In the genomic region with DNA sequence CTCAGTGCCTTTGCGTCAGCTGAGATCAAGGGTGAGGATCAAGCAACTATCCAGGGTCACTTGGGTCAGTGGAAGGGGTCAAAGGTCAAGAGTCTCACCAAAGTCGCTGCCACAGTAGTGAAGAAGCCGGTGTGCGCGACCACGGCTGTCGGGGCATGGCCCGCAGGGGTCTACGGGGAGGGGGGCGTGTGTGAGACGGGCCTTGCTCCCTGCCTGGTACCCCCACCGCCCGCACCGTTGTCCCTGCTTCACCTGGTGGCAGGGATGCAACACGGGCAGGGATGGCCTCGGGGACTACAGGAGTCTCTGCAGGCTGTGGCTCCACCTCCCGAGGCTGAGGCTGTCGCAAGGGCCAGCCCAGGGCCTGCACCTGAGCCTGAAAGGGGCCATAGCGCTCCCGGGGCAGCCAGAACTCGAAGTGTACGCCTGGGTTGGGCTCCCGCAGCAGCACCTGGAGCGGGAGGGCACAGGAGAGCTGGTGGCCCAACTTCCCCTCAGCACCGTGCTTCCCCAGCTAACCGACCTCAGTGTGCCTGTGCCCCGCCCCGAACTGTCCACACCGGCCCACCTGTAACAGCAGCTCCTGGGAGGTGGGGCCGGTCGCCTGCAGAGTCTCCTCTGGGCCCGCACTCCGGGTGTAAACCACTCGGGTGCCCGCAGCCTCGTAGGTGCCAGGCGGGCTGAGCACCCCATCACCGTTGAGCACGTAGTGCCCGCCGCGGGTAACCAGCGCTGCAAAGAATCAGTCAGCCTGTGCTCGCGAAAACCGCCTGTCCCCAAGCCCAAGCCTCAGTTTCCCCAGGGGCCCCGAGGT, we compare ENCODE assay signal across 8 mouse cellular contexts. TPM values are rescaled to one million over a fixed set of nuclear protein-coding genes. Genes with fewer than 3 reads are reported as not detected.
DNase-seq lines count a peak whose midpoint lies in the region; ATAC-seq and TF ChIP-seq lines count a peak whose summit lies in the region.

No protein-coding gene starts in this region.

- intact Hi-C loops in gastrocnemius, adult 2 months (cut with DNase I), result loop anchor here (5.0 kb wide), 1 partner anchor 36 kb away; no protein-coding TSS in a partner anchor
- intact Hi-C loops in gastrocnemius, postnatal 36 days (cut with DNase I), result no loop called here

- no peak overlapping the region for H3K27ac ChIP-seq in gastrocnemius, adult 2 months
- H3K27ac ChIP-seq in hindbrain, embryonic 16.5 days (ENCODE audit: low read depth, low read length), result no peak overlapping the region
- H3K27ac ChIP-seq in midbrain, embryonic 13.5 days, result no peak overlapping the region

- WGBS in hindbrain, embryonic 16.5 days, result 3% methylated on average over 42 of the region's 47 CpGs
- WGBS in midbrain, embryonic 13.5 days, result 2% methylated on average over 46 of the region's 47 CpGs

- no peak overlapping the region for H3K9ac ChIP-seq in hindbrain, embryonic 16.5 days (ENCODE audit: low read depth, low read length)
- H3K9ac ChIP-seq in midbrain, embryonic 13.5 days (replicated peaks), result 0 out of 2 replicates have a peak overlapping the region, but pooled peaks have one; percentile 23

- peak overlapping the region; percentile 68 for H3K4me2 ChIP-seq in hindbrain, embryonic 16.5 days (ENCODE audit: low read length)
- H3K4me2 ChIP-seq in midbrain, embryonic 13.5 days (replicated peaks), result peak overlapping the region; percentile 52

- H3K36me3 ChIP-seq in E14TG2a.4 (ENCODE audit: insufficient read depth, low read length), result peaks cover under 1% of the 10 kb centered on the region; the same call in 1 of the 2 replicates
- no peaks in the 10 kb centered on the region for H3K36me3 ChIP-seq in hindbrain, embryonic 16.5 days (ENCODE audit: control insufficient read depth, insufficient read depth, low read length)
- no peaks in the 10 kb centered on the region for H3K36me3 ChIP-seq in midbrain, embryonic 13.5 days

- no peak for TF ChIP-seq CTCF in gastrocnemius, adult 2 months (IDR thresholded peaks at IDR 0.05)
- no peak for TF ChIP-seq CTCF in E14TG2a.4 (conservative IDR thresholded peaks at IDR 0.05; ENCODE audit: low read length)

- H3K9me3 ChIP-seq in E14TG2a.4 (ENCODE audit: low read length), result no peaks in the 10 kb centered on the region
- H3K9me3 ChIP-seq in hindbrain, embryonic 16.5 days (ENCODE audit: control insufficient read depth, low read length), result no peaks in the 10 kb centered on the region
- H3K9me3 ChIP-seq in midbrain, embryonic 13.5 days, result no peaks in the 10 kb centered on the region

- H3K27me3 ChIP-seq in E14TG2a.4 (ENCODE audit: insufficient read depth, low read length), result peaks cover 41% of the 10 kb centered on the region
- H3K27me3 ChIP-seq in hindbrain, embryonic 16.5 days (replicated peaks; ENCODE audit: control insufficient read depth, insufficient read depth, low read length), result peaks cover 59% of the 10 kb centered on the region
- H3K27me3 ChIP-seq in midbrain, embryonic 13.5 days, result peaks cover 74% of the 10 kb centered on the region

- no peak for ATAC-seq in hindbrain, embryonic 16.5 days
- no peak for ATAC-seq in midbrain, embryonic 13.5 days

- H3K4me1 ChIP-seq in E14TG2a.4 (replicated peaks; ENCODE audit: low read depth, low read length), result peaks cover 86% of the 10 kb centered on the region
- H3K4me1 ChIP-seq in hindbrain, embryonic 16.5 days (ENCODE audit: control insufficient read depth, insufficient read depth, low read depth, low read length), result peaks cover 20% of the 10 kb centered on the region
- peaks cover 40% of the 10 kb centered on the region for H3K4me1 ChIP-seq in midbrain, embryonic 13.5 days (replicated peaks)

- H3K4me3 ChIP-seq in gastrocnemius, adult 2 months, result no peak overlapping the region
- peak overlapping the region; percentile 76 for H3K4me3 ChIP-seq in E14TG2a.4 (replicated peaks; ENCODE audit: low read length)
- peak overlapping the region; percentile 41 for H3K4me3 ChIP-seq in hindbrain, embryonic 16.5 days (ENCODE audit: low read length)
- peak overlapping the region; percentile 29 for H3K4me3 ChIP-seq in midbrain, embryonic 13.5 days (replicated peaks)

- DNase-seq in gastrocnemius, adult 2 months, result peak; percentile 31
- DNase-seq in gastrocnemius, postnatal 10 days, result no peak
- DNase-seq in cerebellum, adult 9-11 months, result no peak
- DNase-seq in gastrocnemius, postnatal 36 days, result no peak
- no peak for DNase-seq in cerebellum, adult 8-10 months

RNA-seq across cellular contexts. Expression of a gene that starts 6.5 kb away (rescaled TPM):
- total RNA-seq in gastrocnemius, adult 2 months (2021), result 10 to 100 TPM; 26.2 to 43.3 TPM
- total RNA-seq in gastrocnemius, postnatal 10 days (2021), result 10 to 100 TPM; 15.2 to 20.4 TPM
- polyA plus RNA-seq in hindbrain, embryonic 16.5 days (2015; fragmentation: Nextera tagmentation; extraction: Ambion mirVana), result 1.1 and 1.8 TPM in 2 replicates
- 0.39 and 0.61 TPM in 2 replicates for polyA plus RNA-seq in midbrain, embryonic 13.5 days (2015; fragmentation: Nextera tagmentation; extraction: Ambion mirVana)
- 10 to 100 TPM; 27.4 to 38.1 TPM for total RNA-seq in gastrocnemius, postnatal 36 days (2021)

RNA-seq across cellular contexts. Expression of a gene that starts 11.9 kb away (rescaled TPM):
- total RNA-seq in gastrocnemius, adult 2 months (2021), result 1 to 10 TPM; 1.5 to 2.5 TPM
- total RNA-seq in gastrocnemius, postnatal 10 days (2021), result 1 to 10 TPM; 2.1 to 2.4 TPM
- 7.5 and 7.6 TPM in 2 replicates for polyA plus RNA-seq in hindbrain, embryonic 16.5 days (2015; fragmentation: Nextera tagmentation; extraction: Ambion mirVana)
- polyA plus RNA-seq in midbrain, embryonic 13.5 days (2015; fragmentation: Nextera tagmentation; extraction: Ambion mirVana), result 3.0 and 3.1 TPM in 2 replicates
- total RNA-seq in gastrocnemius, postnatal 36 days (2021), result 1 to 10 TPM; 1.3 to 1.5 TPM

RNA-seq across cellular contexts. Expression of a gene that starts 12.4 kb away (rescaled TPM):
- 1 to 10 TPM in 1 of 2 experiments, under 1 TPM in 1; 0.84 to 1.0 TPM for total RNA-seq in gastrocnemius, adult 2 months (2021)
- 1 to 10 TPM in 1 of 2 experiments, under 1 TPM in 1; 0.75 to 1.5 TPM for total RNA-seq in gastrocnemius, postnatal 10 days (2021)
- 8.1 and 8.5 TPM in 2 replicates for polyA plus RNA-seq in hindbrain, embryonic 16.5 days (2015; fragmentation: Nextera tagmentation; extraction: Ambion mirVana)
- 1.9 and 2.1 TPM in 2 replicates for polyA plus RNA-seq in midbrain, embryonic 13.5 days (2015; fragmentation: Nextera tagmentation; extraction: Ambion mirVana)
- total RNA-seq in gastrocnemius, postnatal 36 days (2021), result 1 to 10 TPM; 1.1 to 2.0 TPM

RNA-seq across cellular contexts. Expression of a gene that starts 14.6 kb away (rescaled TPM):
- total RNA-seq in gastrocnemius, adult 2 months (2021), result under 1 TPM; 0.10 to 0.45 TPM
- total RNA-seq in gastrocnemius, postnatal 10 days (2021), result not detected
- polyA plus RNA-seq in hindbrain, embryonic 16.5 days (2015; fragmentation: Nextera tagmentation; extraction: Ambion mirVana), result 9.3 and 11.0 TPM in 2 replicates
- polyA plus RNA-seq in midbrain, embryonic 13.5 days (2015; fragmentation: Nextera tagmentation; extraction: Ambion mirVana), result 0.96 and 1.3 TPM in 2 replicates
- under 1 TPM; 0.15 to 0.20 TPM for total RNA-seq in gastrocnemius, postnatal 36 days (2021)

RNA-seq across cellular contexts. Expression of a gene that starts 21.4 kb away (rescaled TPM):
- 1 to 10 TPM; 5.7 to 8.1 TPM for total RNA-seq in gastrocnemius, adult 2 months (2021)
- total RNA-seq in gastrocnemius, postnatal 10 days (2021), result 10 to 100 TPM; 10.5 to 13.1 TPM
- 31.7 and 32.8 TPM in 2 replicates for polyA plus RNA-seq in hindbrain, embryonic 16.5 days (2015; fragmentation: Nextera tagmentation; extraction: Ambion mirVana)
- polyA plus RNA-seq in midbrain, embryonic 13.5 days (2015; fragmentation: Nextera tagmentation; extraction: Ambion mirVana), result 27.8 and 33.4 TPM in 2 replicates
- 1 to 10 TPM; 5.5 to 6.2 TPM for total RNA-seq in gastrocnemius, postnatal 36 days (2021)
